Mouse (Mus musculus): ENCODE results near the gene Fam57b.

DNA sequence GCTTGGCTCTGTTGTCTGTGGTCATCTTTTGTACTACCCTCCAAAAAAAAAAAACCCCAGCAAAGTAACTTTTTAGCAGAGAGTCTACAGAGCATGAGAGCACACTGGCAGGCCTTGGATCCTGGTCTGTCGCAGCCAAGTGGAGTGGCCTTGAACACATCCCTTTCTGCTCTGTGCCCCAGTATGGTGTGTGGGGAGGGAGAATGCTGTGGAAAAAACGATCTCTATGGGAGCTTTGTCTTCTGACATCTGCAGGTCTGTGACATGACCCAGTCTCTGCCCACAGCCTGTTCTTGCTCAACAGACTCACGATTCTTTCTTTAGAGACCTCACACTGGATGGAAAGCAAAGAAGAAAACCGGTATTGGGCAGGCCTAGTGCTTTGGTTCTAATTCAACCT lies 36.5 kb upstream of the Fam57b start:
- TF ChIP-seq CTCF (IDR thresholded peaks at IDR 0.05; ENCODE audit: low read depth, low read length) (no peak), POLR2AphosphoS5 (IDR thresholded peaks at IDR 0.05; ENCODE audit: insufficient replicate concordance, low read depth, low read length) (no peak), GATA2 (IDR thresholded peaks at IDR 0.05; ENCODE audit: borderline replicate concordance, low read depth, low read length) (no peak), GATA1 (IDR thresholded peaks at IDR 0.05; ENCODE audit: borderline replicate concordance, low read length) (no peak), TAL1 (conservative IDR thresholded peaks at IDR 0.05; ENCODE audit: low read depth, low read length) (no peak)

All from G1E (cell line).